Mouse (Mus musculus) inflammation-experienced regulatory T-cells, adult 6 months (primary cell): ENCODE measurements around the gene Pglyrp1. TPM values are rescaled to one million over a fixed set of nuclear protein-coding genes. Genes with fewer than 3 reads are reported as not detected.
"Not testable (repeated sequence)": the region's sequence is repeated elsewhere in the genome, so short reads cannot be mapped to it uniquely, and the experiment has no call there.

Experiments used
- ATAC-seq: one replicate; pipeline ENCODE4 v1.8.0; 2017
- polyA plus RNA-seq, 3 experiments: library from polyadenylated mRNA; unstranded; fragments of 100-300 nt; shearing (Covaris generic); gene quantifications; one replicate each; pipeline ENCODE4 v1.2.1; 2017

The Pglyrp1 gene
- 100 to 1,000 TPM; 200 to 462 (median 264) TPM for polyA plus RNA-seq

DNA sequence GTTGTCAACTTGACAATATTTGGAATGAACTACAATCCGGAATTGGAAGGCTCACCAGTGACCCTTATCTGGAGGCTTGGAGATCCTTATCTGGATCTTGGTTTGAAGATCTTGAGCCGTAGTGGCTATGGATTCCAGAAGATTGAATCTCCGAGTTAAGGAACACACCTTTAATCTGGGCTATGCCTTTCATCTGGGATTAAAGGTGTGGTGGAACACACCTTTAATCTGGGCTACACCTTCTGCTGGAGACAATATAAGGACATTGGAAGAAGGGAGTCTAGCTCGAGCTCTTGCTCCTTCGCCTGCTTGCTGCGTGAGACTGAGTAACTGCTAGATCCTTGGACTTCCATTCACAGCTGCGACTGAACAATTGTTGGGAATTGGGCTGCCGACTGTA lies at the start of gene Pglyrp1:
Gene Pglyrp1, plus strand, starts transcription at position 301 of the 400 bp plus-strand sequence.
- not testable (repeated sequence) for ATAC-seq

DNA sequence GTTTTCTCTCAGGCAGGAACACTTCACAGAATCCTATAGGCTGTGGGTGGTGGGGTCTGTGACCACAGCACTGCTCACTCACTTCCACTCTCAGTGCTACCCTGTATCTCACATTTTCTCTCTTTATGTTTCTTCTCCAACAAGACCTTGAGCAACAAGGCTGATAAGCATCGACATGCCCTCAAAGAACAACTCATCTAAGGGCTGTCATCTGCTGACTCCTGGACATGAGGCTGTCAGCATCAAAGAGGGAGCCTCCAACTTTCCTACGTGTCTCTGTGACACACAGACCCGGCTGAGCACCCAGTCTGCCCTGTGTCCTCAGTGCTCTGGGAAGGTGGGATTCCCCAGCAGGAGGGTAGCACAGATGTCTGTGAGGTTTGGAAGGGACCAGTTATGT lies 49.6 kb upstream of the Pglyrp1 start, which contains the start of gene Psg17:
Gene Psg17, minus strand, starts transcription at position 101 of the 400 bp plus-strand sequence.
- no peak for ATAC-seq

DNA sequence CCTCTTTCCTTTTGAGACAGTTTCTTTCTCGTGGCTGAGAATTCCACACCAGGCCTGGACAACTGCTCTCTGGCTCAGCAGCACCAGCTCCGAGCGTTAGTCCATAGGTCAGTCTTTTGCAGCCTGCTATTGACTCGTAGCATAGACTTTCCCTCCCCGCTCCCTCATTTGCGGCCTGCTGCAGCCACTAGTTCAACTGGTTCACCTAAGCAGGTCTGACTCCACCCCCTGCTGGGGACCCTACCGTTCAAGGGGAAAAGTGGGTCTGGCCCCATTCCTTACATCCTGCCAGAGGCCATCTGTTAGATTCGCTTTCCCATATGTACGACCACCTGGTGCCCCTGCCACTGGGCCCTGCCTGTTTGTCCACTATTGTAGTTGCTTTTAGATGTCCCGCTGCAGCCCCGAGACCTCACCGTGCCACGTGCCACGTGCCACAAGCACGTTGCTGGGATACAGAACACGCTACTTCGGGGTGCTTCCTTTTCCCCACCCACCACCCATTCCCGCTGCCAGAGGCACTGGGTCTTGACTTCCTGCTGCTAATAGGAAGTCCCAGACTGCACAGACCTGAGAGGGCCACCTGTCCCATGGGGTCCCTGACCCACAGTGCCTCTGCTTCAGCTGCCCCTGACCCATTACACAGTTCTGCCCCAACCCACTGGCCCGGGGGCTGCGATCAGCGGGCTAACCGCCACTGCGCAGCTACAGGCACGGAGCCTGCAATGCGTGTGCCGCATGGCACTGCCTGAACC lies 43.2 kb upstream of the Pglyrp1 start:
- no peak for ATAC-seq

DNA sequence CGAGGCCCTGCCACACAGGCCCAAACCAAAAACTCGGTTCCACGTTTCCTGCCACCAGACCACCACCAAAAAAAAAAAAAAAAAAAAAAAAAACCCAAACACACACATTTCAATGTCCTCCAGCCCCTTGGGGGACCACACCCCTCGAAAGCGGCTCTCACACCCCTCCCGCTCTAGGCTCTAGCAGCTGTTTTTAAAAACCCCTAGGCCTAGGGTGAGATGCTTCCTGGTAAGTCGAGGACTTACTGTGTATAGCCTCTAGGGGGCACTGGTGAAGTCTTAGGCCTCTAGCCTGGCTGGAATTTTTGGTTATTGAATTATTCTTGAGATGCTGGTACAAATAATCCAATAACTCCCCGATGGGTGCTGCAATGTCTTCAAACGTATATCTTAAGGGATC lies 42.5 kb upstream of the Pglyrp1 start:
- ATAC-seq = no peak

DNA sequence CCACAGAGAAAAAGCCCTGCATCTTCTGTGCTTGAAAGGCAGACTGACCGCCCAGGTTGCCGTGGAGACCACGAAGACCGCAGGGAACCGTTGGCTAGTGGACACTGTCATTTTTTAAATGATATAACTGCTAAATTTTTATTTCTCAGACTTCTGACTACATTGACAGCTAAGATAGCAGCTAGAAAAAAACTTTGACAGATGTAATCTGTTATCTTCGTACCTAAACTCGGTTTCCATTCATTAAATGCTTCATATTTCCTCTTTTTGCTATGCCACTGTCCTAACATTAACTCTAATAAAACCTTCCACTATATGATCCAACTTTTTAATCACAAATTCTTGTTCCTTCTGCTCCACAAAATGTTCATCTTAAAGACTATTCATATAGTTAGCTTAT lies 41.6 kb upstream of the Pglyrp1 start:
- no peak for ATAC-seq

DNA sequence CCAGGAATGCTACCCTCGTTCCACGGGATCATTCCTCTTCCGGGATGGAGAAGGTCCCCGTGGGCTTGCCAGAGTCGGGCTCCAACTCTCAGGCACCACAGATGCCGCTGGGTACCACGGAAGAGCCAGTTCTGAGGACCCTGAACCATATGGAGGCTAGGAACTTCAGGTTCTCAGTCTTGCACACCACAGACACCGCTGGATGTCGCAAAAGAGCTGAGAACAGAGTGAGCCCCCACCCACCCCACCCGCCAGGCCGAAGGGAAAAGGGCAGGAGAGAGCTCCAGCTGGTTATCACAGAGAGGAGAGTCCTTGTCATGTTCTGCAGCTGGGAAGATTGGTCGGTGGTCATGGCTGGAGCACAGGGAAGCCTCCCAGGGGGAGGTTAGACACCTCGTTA lies 38.8 kb upstream of the Pglyrp1 start:
- no peak for ATAC-seq

DNA sequence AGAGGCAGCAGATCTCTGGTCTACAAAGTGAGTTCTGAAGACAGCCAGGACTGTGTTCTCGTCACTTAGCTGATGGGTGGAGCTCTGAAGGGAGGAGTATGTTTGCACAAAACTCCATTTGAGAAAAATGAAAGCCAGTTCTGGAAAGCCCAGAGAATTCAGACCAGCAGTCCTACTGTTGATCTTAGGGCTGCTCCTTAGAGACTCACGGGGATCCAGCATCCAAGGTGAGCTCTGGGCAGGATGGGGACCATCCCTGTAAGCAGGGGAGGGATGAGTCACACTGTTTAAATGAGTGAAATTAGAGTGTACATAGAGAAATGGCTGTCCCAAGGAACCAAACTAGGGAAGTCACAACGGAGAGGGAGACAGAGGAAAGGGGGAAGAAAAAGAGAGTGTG lies 31.3 kb upstream of the Pglyrp1 start, which contains the start of gene Mill2:
Gene Mill2, plus strand, starts transcription at position 102 of the 400 bp plus-strand sequence.
- peak; percentile 19 for ATAC-seq

DNA sequence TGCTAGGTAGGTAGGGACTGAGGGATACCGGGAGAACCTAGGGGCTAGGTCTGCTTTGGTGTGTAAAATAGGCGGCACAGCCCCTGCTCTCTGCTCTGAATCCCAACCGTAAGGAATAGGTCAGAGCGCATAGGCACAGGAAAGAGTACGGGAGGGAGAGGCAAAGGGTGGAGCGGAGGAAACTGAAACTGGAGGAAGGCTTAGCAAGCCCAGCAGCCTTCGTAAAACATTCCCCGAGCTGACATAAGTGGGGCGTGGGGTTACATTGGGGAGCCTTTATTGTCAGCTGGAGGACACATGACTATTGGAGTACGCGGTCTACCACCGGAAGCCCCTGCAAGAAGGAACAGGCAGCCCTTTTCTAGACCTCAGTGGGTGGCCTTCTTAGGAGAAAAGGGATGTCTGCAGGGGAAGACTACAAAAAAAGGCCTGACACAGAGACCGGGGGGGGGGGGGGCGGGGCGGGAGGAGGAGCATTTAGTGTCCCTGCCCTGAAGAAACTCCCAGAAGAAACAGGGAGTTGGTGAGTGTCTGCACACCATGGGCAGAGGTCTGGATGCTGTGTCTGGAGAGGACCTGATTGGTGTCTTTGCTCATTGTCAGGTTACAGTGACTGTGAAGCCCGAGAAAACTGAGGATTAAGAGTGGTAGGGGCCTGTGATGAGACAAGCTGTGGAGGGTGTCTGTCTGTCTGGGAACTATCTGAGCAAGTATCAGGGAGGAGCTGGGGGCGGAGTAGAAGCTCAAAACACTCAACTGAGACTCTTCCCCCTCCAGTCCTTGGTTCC lies 30.6 kb upstream of the Pglyrp1 start:
- ATAC-seq = peak; percentile 90

DNA sequence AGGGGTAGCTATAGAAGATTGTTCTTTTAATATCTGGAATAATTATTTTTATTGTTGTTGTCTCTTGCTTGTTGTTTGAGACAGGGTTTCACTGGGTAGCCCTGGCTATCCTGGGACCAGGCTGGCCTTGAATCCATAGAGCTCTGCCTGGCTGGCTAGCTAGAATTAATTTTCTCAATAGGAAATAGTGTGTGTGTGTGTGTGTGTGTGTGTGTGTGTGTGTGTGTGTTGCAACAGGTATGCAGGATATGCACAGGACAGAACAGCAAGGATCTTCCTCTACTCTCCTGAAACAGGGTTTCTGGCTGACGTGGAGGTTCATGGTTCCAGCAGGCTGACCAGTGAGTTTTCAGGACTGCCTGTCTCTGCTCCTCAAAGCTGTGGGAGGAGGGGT lies 30.0 kb upstream of the Pglyrp1 start:
- no peak for ATAC-seq

DNA sequence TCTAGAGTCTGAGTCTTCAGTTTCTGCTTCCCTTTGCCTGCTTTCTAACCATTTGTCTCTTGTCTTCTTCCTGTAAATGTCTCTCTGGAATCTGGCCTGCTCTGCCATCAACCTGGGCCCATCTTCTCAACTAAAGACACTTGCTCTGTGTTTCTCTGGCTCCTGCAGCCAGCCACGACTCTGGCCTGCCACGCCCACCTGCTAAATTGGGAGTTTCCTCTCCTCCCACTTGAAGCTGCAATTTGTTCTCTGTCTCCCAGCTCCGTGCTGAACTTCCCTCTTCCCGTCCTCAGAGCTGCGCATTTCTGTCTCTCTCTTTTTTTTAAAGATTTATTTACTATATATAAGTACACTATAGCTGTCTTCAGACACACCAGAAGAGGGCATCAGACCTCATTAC lies 26.3 kb upstream of the Pglyrp1 start:
- no peak for ATAC-seq

DNA sequence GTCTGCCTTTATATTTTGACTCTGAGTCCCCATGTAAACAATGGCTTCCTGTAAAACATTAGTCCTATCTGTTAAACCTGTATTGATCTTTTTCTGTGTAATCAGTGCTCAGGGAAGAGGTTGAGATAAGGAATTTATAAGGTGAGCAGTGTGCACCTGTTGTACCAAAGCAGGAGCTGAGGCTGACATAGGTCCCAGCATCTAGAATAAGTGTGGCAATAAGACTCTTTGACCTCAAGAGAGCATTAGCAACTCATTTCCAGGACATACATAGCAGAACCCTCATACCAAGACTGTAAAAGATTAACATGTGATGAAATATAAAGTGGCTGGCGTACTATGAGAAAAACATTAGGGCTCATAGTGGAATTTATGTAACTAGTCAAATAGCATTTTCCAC lies 22.7 kb upstream of the Pglyrp1 start:
- no peak for ATAC-seq

DNA sequence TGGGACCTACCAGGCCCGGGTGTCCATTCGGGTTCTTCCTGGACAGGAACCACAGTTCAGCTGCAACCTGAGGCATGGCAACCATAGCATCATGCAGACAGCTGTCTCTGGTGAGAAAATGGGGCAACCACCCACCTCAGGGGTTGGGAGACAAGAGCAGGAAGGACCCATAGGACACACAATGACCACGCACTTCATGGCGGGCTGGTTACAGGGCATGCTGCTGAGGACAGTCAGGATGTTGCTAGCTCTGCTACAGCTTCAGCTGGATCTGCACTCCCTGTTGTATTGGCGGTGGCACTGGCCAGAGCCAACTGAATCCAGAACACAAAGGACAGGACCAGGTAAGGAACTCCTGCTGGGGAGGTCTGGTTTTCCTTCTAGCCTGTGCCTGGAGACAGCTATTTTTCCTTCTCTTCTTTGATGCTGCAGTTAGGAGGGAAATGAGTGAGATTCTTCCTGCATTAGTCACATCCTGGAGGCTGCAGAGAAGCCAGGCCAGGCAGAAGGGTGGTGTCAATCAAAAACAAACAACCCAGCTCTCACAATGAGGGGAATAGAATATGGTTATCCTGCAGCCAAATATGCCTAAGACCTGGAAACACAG lies 12.7 kb upstream of the Pglyrp1 start:
- no peak for ATAC-seq

DNA sequence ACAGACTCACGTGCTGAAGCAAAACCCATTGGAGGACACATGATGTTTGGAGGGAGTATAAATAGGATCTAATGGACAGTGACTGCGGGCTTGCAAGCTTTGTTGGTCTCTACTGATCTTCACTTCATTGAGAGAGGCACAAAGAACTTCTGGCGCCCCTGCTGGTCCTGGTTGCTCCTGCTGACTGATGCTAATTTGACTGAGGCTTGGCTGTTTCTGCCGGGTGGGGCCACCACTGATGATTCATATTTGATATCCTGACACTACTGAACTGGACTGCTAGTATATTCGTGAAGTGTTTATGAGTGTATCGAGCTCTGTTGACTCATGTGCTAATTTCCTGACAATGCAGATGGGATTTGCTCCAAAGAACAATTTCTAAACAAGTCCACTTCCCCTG lies 8.3 kb upstream of the Pglyrp1 start:
- ATAC-seq = no peak

DNA sequence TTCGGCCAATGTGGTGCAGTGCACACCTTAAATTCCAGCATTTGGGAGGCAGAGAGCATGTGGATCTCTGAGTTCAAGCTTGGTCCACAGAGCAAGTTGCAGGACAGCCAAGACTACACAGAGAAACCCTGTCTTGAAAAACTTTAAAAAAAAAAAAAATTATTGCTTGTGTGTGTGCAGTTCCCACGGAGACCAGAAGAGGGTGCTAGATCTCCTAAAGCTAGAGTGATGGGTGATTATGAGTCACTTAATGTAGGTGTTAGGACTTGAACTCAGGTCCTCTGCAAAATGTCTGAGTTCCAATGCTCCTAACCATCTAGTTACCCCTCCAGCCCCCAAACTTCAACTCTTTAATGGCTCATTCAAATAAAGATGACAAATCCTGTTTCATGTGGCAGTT lies 2.6 kb upstream of the Pglyrp1 start:
- no peak for ATAC-seq

DNA sequence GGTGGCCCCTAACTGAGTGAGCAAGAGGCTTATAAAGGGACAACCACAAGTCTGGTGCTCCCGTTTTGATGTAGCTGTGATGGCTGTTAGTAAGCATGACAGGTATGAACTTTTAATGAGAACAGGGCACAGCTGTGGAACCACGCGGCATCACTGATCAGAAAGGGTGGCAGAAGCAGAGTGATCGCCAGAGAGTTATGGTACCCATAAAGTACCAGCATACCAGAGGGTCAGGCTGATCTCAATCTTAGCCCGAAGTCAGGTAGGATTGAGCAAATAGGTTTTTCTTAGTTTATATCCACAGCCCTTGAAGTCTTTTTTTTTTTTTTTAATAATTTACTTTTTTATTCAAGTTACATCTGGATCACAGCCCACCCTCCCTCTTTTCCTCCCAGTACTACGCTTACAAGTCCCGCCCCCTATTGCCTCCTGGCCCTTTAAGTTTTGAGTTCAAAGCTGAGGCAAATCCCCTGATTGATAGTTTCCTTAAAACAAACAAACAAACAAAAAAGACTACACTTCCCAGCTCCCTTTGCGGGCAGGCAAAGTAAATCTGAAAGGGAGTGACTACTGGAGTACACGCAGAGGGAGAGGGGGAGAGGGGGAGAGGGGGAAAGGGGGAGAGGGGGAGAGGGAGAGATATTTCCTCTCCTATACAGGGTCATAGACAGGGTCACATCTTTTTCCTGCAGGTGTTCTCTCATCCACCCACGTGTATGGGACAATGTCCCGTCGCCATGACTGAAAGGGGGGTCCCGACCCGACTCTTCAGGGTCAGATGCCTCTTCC lies 1.1 kb downstream of the Pglyrp1 start:
- ATAC-seq = no peak

DNA sequence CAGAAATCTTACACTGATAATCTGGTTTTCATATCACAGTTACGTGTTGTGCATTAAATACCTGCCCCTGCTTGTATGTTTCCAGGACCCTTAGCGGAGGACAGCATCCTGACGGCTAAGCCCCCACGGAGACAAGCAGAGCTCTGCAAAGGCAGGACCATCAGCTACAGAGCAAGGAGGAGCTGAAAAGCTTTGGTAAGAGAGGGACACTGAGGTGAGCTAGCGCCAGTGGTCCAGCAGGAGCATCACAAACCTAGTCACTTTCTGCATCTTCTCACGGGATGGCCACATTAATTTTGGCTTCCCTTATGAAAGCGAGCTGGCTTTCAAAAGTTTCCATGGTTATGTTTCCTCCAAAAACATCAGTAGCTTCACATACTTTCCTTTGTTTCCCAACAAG lies 1.7 kb downstream of the Pglyrp1 start:
- ATAC-seq = no peak

DNA sequence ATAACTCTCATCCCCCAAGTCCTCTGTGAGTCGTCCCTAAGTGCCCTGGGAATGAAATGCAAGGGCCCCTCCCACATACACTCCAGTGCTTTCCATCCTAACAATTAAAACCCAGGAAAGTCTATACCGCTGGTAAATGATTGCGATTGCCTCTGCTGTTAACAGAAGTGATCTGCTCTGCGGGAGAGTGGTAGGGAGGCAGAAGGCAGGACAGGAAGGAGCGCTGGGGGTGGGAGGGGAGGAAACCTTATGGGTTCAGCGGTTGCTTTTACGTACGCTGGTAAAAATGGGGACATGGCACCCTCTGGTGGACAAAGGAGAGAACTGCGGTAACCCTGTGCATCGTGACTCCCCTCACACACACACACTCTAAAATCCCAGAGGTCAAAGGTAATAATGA lies 2.1 kb downstream of the Pglyrp1 start:
- ATAC-seq = peak; percentile 99

DNA sequence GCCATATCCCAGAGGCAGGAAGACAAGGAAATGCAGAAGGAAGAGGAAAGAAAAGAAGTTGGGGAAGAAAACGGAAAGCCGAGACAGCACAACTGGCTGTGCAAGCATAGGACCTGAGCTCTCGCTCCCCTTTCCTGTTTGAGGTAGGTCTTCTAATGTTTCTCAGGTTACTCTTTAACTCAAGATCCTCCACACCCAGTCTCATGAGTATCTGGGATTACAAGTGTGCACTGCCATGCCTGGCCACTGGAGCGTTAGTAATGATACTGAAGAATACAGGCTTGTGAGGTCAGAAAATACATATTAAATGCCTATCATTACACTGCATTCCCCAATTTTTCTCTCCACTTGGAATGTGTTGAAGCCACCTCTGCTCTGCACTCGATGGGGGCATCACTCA lies 4.2 kb downstream of the Pglyrp1 start:
- no peak for ATAC-seq

DNA sequence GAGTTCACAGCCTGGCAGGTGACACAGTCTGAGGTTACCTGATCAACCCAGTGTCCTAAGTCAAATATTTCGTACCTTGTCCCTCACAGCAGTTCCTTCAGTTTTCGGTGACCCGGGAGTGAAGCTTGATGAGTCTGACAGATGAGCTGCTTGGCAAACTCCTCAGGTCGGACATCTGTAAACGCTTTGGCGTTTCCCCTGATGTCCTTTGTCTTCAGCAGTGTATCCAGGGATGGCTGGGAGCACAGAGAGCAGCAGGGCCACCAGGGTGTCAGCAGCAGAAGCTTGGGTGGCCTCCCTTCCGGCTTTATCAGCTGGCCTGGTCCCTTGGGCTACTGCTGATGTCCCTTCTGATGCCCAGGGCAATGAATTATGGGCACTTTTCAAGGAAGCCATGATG lies 7.6 kb downstream of the Pglyrp1 start:
- ATAC-seq = no peak

DNA sequence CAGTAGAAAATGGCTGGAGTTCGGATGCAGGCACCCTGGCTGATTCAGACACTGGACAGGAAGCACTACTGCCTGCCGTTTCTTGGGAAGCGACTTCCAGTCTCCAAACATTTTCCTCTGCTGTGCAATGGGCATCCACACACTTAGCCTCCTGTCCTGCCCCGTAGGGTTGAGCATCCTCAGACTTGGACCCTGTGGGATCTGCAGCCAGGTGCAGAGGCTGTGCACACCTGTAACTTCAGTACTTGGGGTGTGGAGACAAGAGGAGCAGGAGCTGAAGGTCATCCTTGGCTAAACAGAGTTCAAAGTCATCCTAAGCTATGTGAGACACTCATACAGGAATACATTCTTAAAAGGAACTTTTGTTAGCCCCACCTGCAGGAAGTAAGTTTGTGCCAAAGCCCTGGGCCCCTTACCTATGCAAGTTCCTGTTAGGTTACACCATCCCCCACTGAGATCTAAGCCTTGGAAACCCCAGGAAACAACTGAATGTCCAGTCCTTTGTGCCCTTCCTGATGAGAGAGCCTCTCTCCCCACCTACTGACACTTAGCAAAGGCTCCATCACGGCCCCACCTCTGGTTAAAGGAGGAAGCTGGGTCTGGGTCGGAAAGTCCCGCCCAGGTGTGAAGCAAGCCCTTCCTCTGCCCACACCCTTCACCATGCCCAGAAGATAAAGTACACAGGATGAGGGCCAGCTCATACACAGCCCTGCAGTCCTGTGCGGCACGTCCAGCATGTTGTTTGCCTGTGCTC lies 13.0 kb downstream of the Pglyrp1 start:
- ATAC-seq = peak; percentile 88

DNA sequence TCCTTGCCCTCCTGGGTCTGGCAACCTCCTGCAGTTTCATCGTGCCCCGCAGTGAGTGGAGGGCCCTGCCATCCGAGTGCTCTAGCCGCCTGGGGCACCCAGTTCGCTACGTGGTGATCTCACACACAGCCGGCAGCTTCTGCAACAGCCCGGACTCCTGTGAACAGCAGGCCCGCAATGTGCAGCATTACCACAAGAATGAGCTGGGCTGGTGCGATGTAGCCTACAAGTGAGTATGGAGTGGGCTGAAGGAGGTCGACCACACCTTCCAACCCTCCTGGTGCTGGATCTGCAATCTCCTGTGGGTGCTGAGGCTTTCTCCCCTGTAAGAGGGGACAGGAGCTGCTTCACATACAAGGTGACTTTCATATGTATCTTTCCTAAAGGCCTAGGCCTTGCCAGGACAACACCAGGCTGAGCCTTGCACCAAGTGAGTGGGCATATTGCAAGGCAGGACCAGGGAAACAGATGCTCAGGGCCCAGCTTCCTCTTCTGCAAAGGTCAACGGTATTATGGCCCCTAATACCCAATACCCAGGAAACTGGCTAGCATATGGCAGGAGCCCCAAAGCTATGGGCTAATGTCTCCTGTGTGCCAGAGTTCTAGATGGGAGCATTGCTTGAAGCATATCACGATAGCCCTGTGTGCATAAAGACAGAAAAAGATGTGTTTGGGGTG lies 13.8 kb downstream of the Pglyrp1 start:
- peak; percentile 45 for ATAC-seq
